In genomic region chr5:120558762-120559161, GRCm38 (mm10) we compare ENCODE assay signal across 8 mouse cellular contexts. TPM values are rescaled to one million over a fixed set of nuclear protein-coding genes. Genes with fewer than 3 reads are reported as not detected.
A peak's percentile ranks its signal among the peaks of the same experiment; 100 is the strongest.
DNase-seq lines count a peak whose midpoint lies in the region; ATAC-seq lines count a peak whose summit lies in the region.

No protein-coding gene starts in this region.

- H3K36me3 ChIP-seq in forebrain, embryonic 10.5 days (replicated peaks): peaks cover 28% of the 10 kb centered on the region
- peaks cover 33% of the 10 kb centered on the region for H3K36me3 ChIP-seq in forebrain, embryonic 13.5 days (ENCODE audit: poor library complexity, severe bottlenecking)
- peaks cover 22% of the 10 kb centered on the region for H3K36me3 ChIP-seq in midbrain, embryonic 13.5 days
- no peaks in the 10 kb centered on the region for H3K36me3 ChIP-seq in midbrain, embryonic 15.5 days (replicated peaks)
- peaks cover 34% of the 10 kb centered on the region for H3K36me3 ChIP-seq in limb, embryonic 10.5 days
- peaks cover 18% of the 10 kb centered on the region for H3K36me3 ChIP-seq in neural tube, embryonic 15.5 days
- no peaks in the 10 kb centered on the region for H3K36me3 ChIP-seq in midbrain, embryonic 11.5 days (ENCODE audit: control insufficient read depth, insufficient read depth, low read length)

- H3K9ac ChIP-seq in forebrain, embryonic 13.5 days: no peak overlapping the region
- 0 out of 2 replicates have a peak overlapping the region, but pooled peaks have one; percentile 28 for H3K9ac ChIP-seq in midbrain, embryonic 13.5 days (replicated peaks)
- no peak overlapping the region for H3K9ac ChIP-seq in midbrain, embryonic 15.5 days
- no peak overlapping the region for H3K9ac ChIP-seq in neural tube, embryonic 15.5 days (replicated peaks)
- H3K9ac ChIP-seq in midbrain, embryonic 11.5 days (ENCODE audit: low read length): no peak overlapping the region

- WGBS in forebrain, embryonic 10.5 days: 79% methylated on average over 14 of the region's 14 CpGs
- WGBS in forebrain, embryonic 13.5 days: 83% methylated on average over 14 of the region's 14 CpGs
- WGBS in midbrain, embryonic 13.5 days: 78% methylated on average over 14 of the region's 14 CpGs
- 65% methylated on average over 14 of the region's 14 CpGs for WGBS in midbrain, embryonic 15.5 days
- 77% methylated on average over 14 of the region's 14 CpGs for WGBS in limb, embryonic 10.5 days
- 71% methylated on average over 14 of the region's 14 CpGs for WGBS in neural tube, embryonic 15.5 days
- 74% methylated on average over 14 of the region's 14 CpGs for WGBS in midbrain, embryonic 11.5 days

- no peak for DNase-seq in forebrain, embryonic 10.5 days (ENCODE audit: extremely low spot score, low spot score)
- no peak for DNase-seq in limb, embryonic 10.5 days (ENCODE audit: low spot score)
- DNase-seq in layer of hippocampus, adult 9-10 months (ENCODE audit: low spot score): no peak
- DNase-seq in midbrain, embryonic 11.5 days (ENCODE audit: low spot score, missing footprints): no peak

- no peaks in the 10 kb centered on the region for H3K27me3 ChIP-seq in forebrain, embryonic 10.5 days (ENCODE audit: poor library complexity, severe bottlenecking)
- no peaks in the 10 kb centered on the region for H3K27me3 ChIP-seq in forebrain, embryonic 13.5 days
- no peaks in the 10 kb centered on the region for H3K27me3 ChIP-seq in midbrain, embryonic 13.5 days
- no peaks in the 10 kb centered on the region for H3K27me3 ChIP-seq in midbrain, embryonic 15.5 days (replicated peaks)
- no peaks in the 10 kb centered on the region for H3K27me3 ChIP-seq in limb, embryonic 10.5 days (ENCODE audit: low read depth, poor library complexity, severe bottlenecking)
- H3K27me3 ChIP-seq in neural tube, embryonic 15.5 days (replicated peaks): no peaks in the 10 kb centered on the region
- H3K27me3 ChIP-seq in midbrain, embryonic 11.5 days (ENCODE audit: control insufficient read depth, insufficient read depth, low read length): no peaks in the 10 kb centered on the region

- H3K9me3 ChIP-seq in forebrain, embryonic 10.5 days: no peaks in the 10 kb centered on the region
- no peaks in the 10 kb centered on the region for H3K9me3 ChIP-seq in forebrain, embryonic 13.5 days (replicated peaks)
- no peaks in the 10 kb centered on the region for H3K9me3 ChIP-seq in midbrain, embryonic 13.5 days
- H3K9me3 ChIP-seq in midbrain, embryonic 15.5 days: no peaks in the 10 kb centered on the region
- no peaks in the 10 kb centered on the region for H3K9me3 ChIP-seq in limb, embryonic 10.5 days (replicated peaks)
- no peaks in the 10 kb centered on the region for H3K9me3 ChIP-seq in neural tube, embryonic 15.5 days (replicated peaks)
- no peaks in the 10 kb centered on the region for H3K9me3 ChIP-seq in midbrain, embryonic 11.5 days (ENCODE audit: control insufficient read depth, low read length)

- peak overlapping the region; percentile 66 for H3K27ac ChIP-seq in forebrain, embryonic 10.5 days
- no peak overlapping the region for H3K27ac ChIP-seq in forebrain, embryonic 13.5 days
- no peak overlapping the region for H3K27ac ChIP-seq in midbrain, embryonic 13.5 days
- no peak overlapping the region for H3K27ac ChIP-seq in midbrain, embryonic 15.5 days
- peak overlapping the region; percentile 15 for H3K27ac ChIP-seq in limb, embryonic 10.5 days
- H3K27ac ChIP-seq in neural tube, embryonic 15.5 days (replicated peaks): 0 out of 2 replicates have a peak overlapping the region, but pooled peaks have one; percentile 9
- no peak overlapping the region for H3K27ac ChIP-seq in midbrain, embryonic 11.5 days (ENCODE audit: low read depth, low read length)

- H3K4me2 ChIP-seq in forebrain, embryonic 13.5 days: no peak overlapping the region
- H3K4me2 ChIP-seq in midbrain, embryonic 13.5 days (replicated peaks): no peak overlapping the region
- no peak overlapping the region for H3K4me2 ChIP-seq in midbrain, embryonic 15.5 days
- no peak overlapping the region for H3K4me2 ChIP-seq in neural tube, embryonic 15.5 days
- no peak overlapping the region for H3K4me2 ChIP-seq in midbrain, embryonic 11.5 days

- no peak for ATAC-seq in forebrain, embryonic 13.5 days
- ATAC-seq in midbrain, embryonic 13.5 days: no peak
- ATAC-seq in midbrain, embryonic 15.5 days (replicated peaks): no peak
- no peak for ATAC-seq in neural tube, embryonic 15.5 days (ENCODE audit: low FRiP score)
- no peak for ATAC-seq in midbrain, embryonic 11.5 days (ENCODE audit: low FRiP score)

- no peak overlapping the region for H3K4me3 ChIP-seq in forebrain, embryonic 10.5 days
- no peak overlapping the region for H3K4me3 ChIP-seq in forebrain, embryonic 13.5 days
- no peak overlapping the region for H3K4me3 ChIP-seq in midbrain, embryonic 13.5 days (replicated peaks)
- H3K4me3 ChIP-seq in midbrain, embryonic 15.5 days: no peak overlapping the region
- no peak overlapping the region for H3K4me3 ChIP-seq in limb, embryonic 10.5 days
- no peak overlapping the region for H3K4me3 ChIP-seq in neural tube, embryonic 15.5 days (replicated peaks)
- no peak overlapping the region for H3K4me3 ChIP-seq in midbrain, embryonic 11.5 days (ENCODE audit: low read depth, low read length)

- peaks cover 53% of the 10 kb centered on the region for H3K4me1 ChIP-seq in forebrain, embryonic 10.5 days
- H3K4me1 ChIP-seq in forebrain, embryonic 13.5 days: peaks cover 27% of the 10 kb centered on the region
- H3K4me1 ChIP-seq in midbrain, embryonic 13.5 days (replicated peaks): peaks cover 35% of the 10 kb centered on the region
- H3K4me1 ChIP-seq in midbrain, embryonic 15.5 days: peaks cover 23% of the 10 kb centered on the region
- peaks cover 44% of the 10 kb centered on the region for H3K4me1 ChIP-seq in limb, embryonic 10.5 days
- peaks cover 40% of the 10 kb centered on the region for H3K4me1 ChIP-seq in neural tube, embryonic 15.5 days
- peaks cover 16% of the 10 kb centered on the region for H3K4me1 ChIP-seq in midbrain, embryonic 11.5 days (ENCODE audit: control insufficient read depth, insufficient read depth, low read length)

RNA-seq across cellular contexts. Expression of gene Tpcn1, which starts 29.7 kb away (rescaled TPM):
- 10.7 and 11.7 TPM in 2 replicates for polyA plus RNA-seq in forebrain, embryonic 10.5 days (2016; fragmentation: Nextera tagmentation; extraction: Ambion mirVana)
- 14.8 and 15.8 TPM in 2 replicates for polyA plus RNA-seq in forebrain, embryonic 13.5 days (2015; fragmentation: Nextera tagmentation; extraction: Ambion mirVana)
- polyA plus RNA-seq in midbrain, embryonic 13.5 days (2015; fragmentation: Nextera tagmentation; extraction: Ambion mirVana): 12.6 and 15.6 TPM in 2 replicates
- polyA plus RNA-seq in midbrain, embryonic 15.5 days (2015; fragmentation: Nextera tagmentation; extraction: Ambion mirVana): 15.8 and 17.7 TPM in 2 replicates
- 12.3 and 13.2 TPM in 2 replicates for polyA plus RNA-seq in limb, embryonic 10.5 days (2016; fragmentation: Nextera tagmentation; extraction: Ambion mirVana)
- polyA plus RNA-seq in neural tube, embryonic 15.5 days (2015; fragmentation: Nextera tagmentation; extraction: Ambion mirVana): 20.9 and 21.7 TPM in 2 replicates
- 8.6 and 10.8 TPM in 2 replicates for polyA plus RNA-seq in midbrain, embryonic 11.5 days (2014; fragmentation: Nextera tagmentation; extraction: Ambion mirVana)

RNA-seq across cellular contexts. Expression of gene Iqcd, which starts 30.1 kb away (rescaled TPM):
- polyA plus RNA-seq in forebrain, embryonic 10.5 days (2016; fragmentation: Nextera tagmentation; extraction: Ambion mirVana): 0.37 and 0.84 TPM in 2 replicates
- 1.1 and 2.3 TPM in 2 replicates for polyA plus RNA-seq in forebrain, embryonic 13.5 days (2015; fragmentation: Nextera tagmentation; extraction: Ambion mirVana)
- 1.4 and 2.0 TPM in 2 replicates for polyA plus RNA-seq in midbrain, embryonic 13.5 days (2015; fragmentation: Nextera tagmentation; extraction: Ambion mirVana)
- 1.7 and 1.8 TPM in 2 replicates for polyA plus RNA-seq in midbrain, embryonic 15.5 days (2015; fragmentation: Nextera tagmentation; extraction: Ambion mirVana)
- polyA plus RNA-seq in limb, embryonic 10.5 days (2016; fragmentation: Nextera tagmentation; extraction: Ambion mirVana): 0.30 and 0.41 TPM in 2 replicates
- 1.3 and 1.5 TPM in 2 replicates for polyA plus RNA-seq in neural tube, embryonic 15.5 days (2015; fragmentation: Nextera tagmentation; extraction: Ambion mirVana)
- 0.25 and 0.51 TPM in 2 replicates for polyA plus RNA-seq in midbrain, embryonic 11.5 days (2014; fragmentation: Nextera tagmentation; extraction: Ambion mirVana)

RNA-seq across cellular contexts. Expression of gene Slc8b1, which starts 47.8 kb away (rescaled TPM):
- 3.7 and 4.4 TPM in 2 replicates for polyA plus RNA-seq in forebrain, embryonic 10.5 days (2016; fragmentation: Nextera tagmentation; extraction: Ambion mirVana)
- 2.1 and 2.5 TPM in 2 replicates for polyA plus RNA-seq in forebrain, embryonic 13.5 days (2015; fragmentation: Nextera tagmentation; extraction: Ambion mirVana)
- polyA plus RNA-seq in midbrain, embryonic 13.5 days (2015; fragmentation: Nextera tagmentation; extraction: Ambion mirVana): 2.3 and 2.4 TPM in 2 replicates
- polyA plus RNA-seq in midbrain, embryonic 15.5 days (2015; fragmentation: Nextera tagmentation; extraction: Ambion mirVana): 1.6 and 2.5 TPM in 2 replicates
- polyA plus RNA-seq in limb, embryonic 10.5 days (2016; fragmentation: Nextera tagmentation; extraction: Ambion mirVana): 3.7 and 4.4 TPM in 2 replicates
- polyA plus RNA-seq in neural tube, embryonic 15.5 days (2015; fragmentation: Nextera tagmentation; extraction: Ambion mirVana): 2.8 and 4.4 TPM in 2 replicates
- 1.3 and 1.8 TPM in 2 replicates for polyA plus RNA-seq in midbrain, embryonic 11.5 days (2014; fragmentation: Nextera tagmentation; extraction: Ambion mirVana)

RNA-seq across cellular contexts. Expression of gene Rita1, which starts 53.6 kb away (rescaled TPM):
- polyA plus RNA-seq in forebrain, embryonic 10.5 days (2016; fragmentation: Nextera tagmentation; extraction: Ambion mirVana): 16.5 and 17.8 TPM in 2 replicates
- polyA plus RNA-seq in forebrain, embryonic 13.5 days (2015; fragmentation: Nextera tagmentation; extraction: Ambion mirVana): 19.0 TPM in 2 replicates
- polyA plus RNA-seq in midbrain, embryonic 13.5 days (2015; fragmentation: Nextera tagmentation; extraction: Ambion mirVana): 23.0 and 23.9 TPM in 2 replicates
- polyA plus RNA-seq in midbrain, embryonic 15.5 days (2015; fragmentation: Nextera tagmentation; extraction: Ambion mirVana): 28.3 and 30.6 TPM in 2 replicates
- 17.5 and 19.5 TPM in 2 replicates for polyA plus RNA-seq in limb, embryonic 10.5 days (2016; fragmentation: Nextera tagmentation; extraction: Ambion mirVana)
- polyA plus RNA-seq in neural tube, embryonic 15.5 days (2015; fragmentation: Nextera tagmentation; extraction: Ambion mirVana): 29.4 and 34.0 TPM in 2 replicates
- polyA plus RNA-seq in midbrain, embryonic 11.5 days (2014; fragmentation: Nextera tagmentation; extraction: Ambion mirVana): 7.9 and 8.9 TPM in 2 replicates

RNA-seq across cellular contexts. Expression of gene Ddx54, which starts 53.8 kb away (rescaled TPM):
- 63.3 and 64.1 TPM in 2 replicates for polyA plus RNA-seq in forebrain, embryonic 10.5 days (2016; fragmentation: Nextera tagmentation; extraction: Ambion mirVana)
- polyA plus RNA-seq in forebrain, embryonic 13.5 days (2015; fragmentation: Nextera tagmentation; extraction: Ambion mirVana): 45.3 and 48.0 TPM in 2 replicates
- 43.9 and 44.3 TPM in 2 replicates for polyA plus RNA-seq in midbrain, embryonic 13.5 days (2015; fragmentation: Nextera tagmentation; extraction: Ambion mirVana)
- polyA plus RNA-seq in midbrain, embryonic 15.5 days (2015; fragmentation: Nextera tagmentation; extraction: Ambion mirVana): 39.9 and 43.7 TPM in 2 replicates
- polyA plus RNA-seq in limb, embryonic 10.5 days (2016; fragmentation: Nextera tagmentation; extraction: Ambion mirVana): 58.1 and 62.6 TPM in 2 replicates
- polyA plus RNA-seq in neural tube, embryonic 15.5 days (2015; fragmentation: Nextera tagmentation; extraction: Ambion mirVana): 35.7 and 42.0 TPM in 2 replicates
- 26.4 and 32.2 TPM in 2 replicates for polyA plus RNA-seq in midbrain, embryonic 11.5 days (2014; fragmentation: Nextera tagmentation; extraction: Ambion mirVana)

Comparison
In these comparisons a context has a peak if more than half of its experiments do, and no peak if none do; other contexts are left out.
1. H3K27ac ChIP-seq: peak in forebrain, embryonic 10.5 days (single experiment), limb, embryonic 10.5 days (single experiment) and neural tube, embryonic 15.5 days (single experiment); none in forebrain, embryonic 13.5 days (single experiment), midbrain, embryonic 13.5 days (single experiment), midbrain, embryonic 15.5 days (single experiment) and midbrain, embryonic 11.5 days (single experiment).